Mouse (Mus musculus): Measurements from ENCODE around the gene Mrps26. TPM values are rescaled to one million over a fixed set of nuclear protein-coding genes. Genes with fewer than 3 reads are reported as not detected.

The Mrps26 gene
- polyA plus RNA-seq (2015; fragmentation: Nextera tagmentation; extraction: Ambion mirVana), result 69.6 and 92.3 TPM in 2 replicates

GRCm38 (mm10) chr2:130563212-130564055, at the start of gene Mrps26:
Gene Mrps26 (plus strand): TSS chr2:130563742.

DNA sequence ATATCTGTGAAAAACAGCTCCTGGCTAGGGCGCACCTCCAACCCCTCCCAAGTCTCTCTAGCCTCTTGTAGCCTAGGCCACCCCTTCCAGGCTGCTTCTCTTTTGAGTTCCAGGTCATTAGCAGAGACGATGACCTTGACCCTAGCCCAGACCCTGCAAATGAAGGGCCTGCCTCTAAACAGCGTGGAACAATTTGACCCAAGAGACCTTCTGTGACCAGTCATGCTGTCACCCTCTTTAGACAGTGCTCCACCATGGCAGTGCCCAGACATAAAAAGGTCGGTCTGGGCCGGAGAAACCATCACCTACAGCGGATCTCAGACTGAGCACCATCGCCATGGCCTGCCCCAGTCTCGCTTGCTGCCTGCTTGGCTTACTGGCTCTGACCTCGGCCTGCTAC, 12.3 kb downstream of the Mrps26 start, which contains the start of gene Oxt:
Gene Oxt, plus strand, starts transcription at position 301 of the 400 bp plus-strand sequence.

DNA sequence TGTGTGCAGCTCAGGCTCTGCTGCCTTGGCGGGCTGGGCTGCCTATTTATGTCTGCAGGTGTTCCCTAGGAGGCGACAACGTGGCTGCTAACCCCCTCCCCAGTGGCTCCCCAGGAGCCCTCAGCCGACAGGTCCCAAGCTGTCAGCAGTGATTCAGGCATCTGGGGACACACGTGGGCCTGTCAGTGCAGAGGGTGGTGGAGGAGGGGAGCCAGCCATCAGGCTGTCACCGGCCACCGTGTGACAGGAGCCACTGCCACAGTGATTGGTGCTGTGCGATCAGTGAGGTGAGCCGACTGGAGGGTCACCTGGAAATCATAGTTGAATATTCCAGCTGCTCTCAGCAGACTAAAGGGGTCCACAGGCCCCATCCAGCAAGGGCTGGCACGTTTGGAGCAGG, 19.0 kb downstream of the Mrps26 start, which contains the start of gene Avp:
Gene Avp, minus strand, starts transcription at position 3 of the 400 bp plus-strand sequence.

Small RNAs within 50 kb of the gene (microRNA-seq; reads per million reads assigned to microRNA genes)
- gene Gm23876 (ENCODE audit: borderline replicate concordance, insufficient number of aligned reads), result not detected

Other genes starting within 250 kb of the Mrps26 start
- gene Cpxm1, start 166.2 kb upstream of the Mrps26 start, polyA plus RNA-seq (2015; fragmentation: Nextera tagmentation; extraction: Ambion mirVana), result 26.7 and 37.1 TPM in 2 replicates
- gene Gm28372, start 158.5 kb upstream of the Mrps26 start, polyA plus RNA-seq (2015; fragmentation: Nextera tagmentation; extraction: Ambion mirVana), result not detected in 2 replicates
- gene 1700020A23Rik, start 158.5 kb upstream of the Mrps26 start, polyA plus RNA-seq (2015; fragmentation: Nextera tagmentation; extraction: Ambion mirVana), result 0.39 TPM in 1 of 2 replicates, not detected in the other
- 0.10 TPM in 1 of 2 replicates, not detected in the other for gene Tmem239, start 157.3 kb upstream of the Mrps26 start, polyA plus RNA-seq (2015; fragmentation: Nextera tagmentation; extraction: Ambion mirVana)
- gene Vps16, start 139.4 kb upstream of the Mrps26 start, polyA plus RNA-seq (2015; fragmentation: Nextera tagmentation; extraction: Ambion mirVana), result 39.7 and 58.6 TPM in 2 replicates
- gene Pced1a, start 139.0 kb upstream of the Mrps26 start, polyA plus RNA-seq (2015; fragmentation: Nextera tagmentation; extraction: Ambion mirVana), result 8.3 and 11.9 TPM in 2 replicates
- gene Ptpra, start 113.5 kb upstream of the Mrps26 start, polyA plus RNA-seq (2015; fragmentation: Nextera tagmentation; extraction: Ambion mirVana), result 81.1 and 88.3 TPM in 2 replicates
- gene Oxt, start 12.4 kb downstream of the Mrps26 start, polyA plus RNA-seq (2015; fragmentation: Nextera tagmentation; extraction: Ambion mirVana), result 0.25 and 0.28 TPM in 2 replicates
- not detected in 2 replicates for gene Avp, start 18.8 kb downstream of the Mrps26 start, polyA plus RNA-seq (2015; fragmentation: Nextera tagmentation; extraction: Ambion mirVana)
- 5.9 and 7.2 TPM in 2 replicates for gene Fastkd5, start 66.3 kb downstream of the Mrps26 start, polyA plus RNA-seq (2015; fragmentation: Nextera tagmentation; extraction: Ambion mirVana)
- gene Ubox5, start 66.3 kb downstream of the Mrps26 start, polyA plus RNA-seq (2015; fragmentation: Nextera tagmentation; extraction: Ambion mirVana), result 5.8 and 7.4 TPM in 2 replicates
- gene Lzts3, start 79.1 kb downstream of the Mrps26 start, polyA plus RNA-seq (2015; fragmentation: Nextera tagmentation; extraction: Ambion mirVana), result 1.9 and 3.1 TPM in 2 replicates
- gene Ddrgk1, start 100.9 kb downstream of the Mrps26 start, polyA plus RNA-seq (2015; fragmentation: Nextera tagmentation; extraction: Ambion mirVana), result 107 and 142 TPM in 2 replicates
- gene Itpa, start 103.9 kb downstream of the Mrps26 start, polyA plus RNA-seq (2015; fragmentation: Nextera tagmentation; extraction: Ambion mirVana), result 117 and 163 TPM in 2 replicates
- 0.47 and 2.6 TPM in 2 replicates for gene Slc4a11, start 133.8 kb downstream of the Mrps26 start, polyA plus RNA-seq (2015; fragmentation: Nextera tagmentation; extraction: Ambion mirVana)

Data from adrenal gland, postnatal 0 days (tissue).